Mouse (Mus musculus) spleen, postnatal 10 days (tissue): Measurements from ENCODE around the gene Cacna2d2.
"Not testable (repeated sequence)": the region's sequence is repeated elsewhere in the genome, so short reads cannot be mapped to it uniquely, and the experiment has no call there.

ENCODE experiments used
- DNase-seq, 2 experiments: peaks; one replicate each; pipeline ENCODE4 v3.0.0; 2021 to 2022; ENCODE audit warnings: low spot score in 2 of 2

The Cacna2d2 gene

GRCm38 (mm10) chr9:107554319-107554825 is 155.0 kb downstream of the Cacna2d2 start:
- peak; percentile 89 to 96 for DNase-seq

- DNase-seq: peak; percentile 64 to 66
Measured at GRCm38 (mm10) chr9:107555031-107555457, 155.6 kb downstream of the Cacna2d2 start.

GRCm38 (mm10) chr9:107555701-107556100 is 156.3 kb downstream of the Cacna2d2 start:
- no peak for DNase-seq

- no peak for DNase-seq
Measured at GRCm38 (mm10) chr9:107556346-107556745, 156.9 kb downstream of the Cacna2d2 start.

- DNase-seq: peak; percentile 85 to 95
Measured at GRCm38 (mm10) chr9:107563029-107563581, 163.7 kb downstream of the Cacna2d2 start, which contains the start of gene Tusc2. Tusc2 (plus strand) TSS chr9:107563255.

GRCm38 (mm10) chr9:107565556-107565955 is 166.1 kb downstream of the Cacna2d2 start:
- DNase-seq: not testable (repeated sequence)

- DNase-seq: peak; percentile 91 to 94
Measured at GRCm38 (mm10) chr9:107566041-107566709, 166.8 kb downstream of the Cacna2d2 start.

- no peak for DNase-seq
Measured at GRCm38 (mm10) chr9:107566855-107567254, 167.4 kb downstream of the Cacna2d2 start.

- no peak for DNase-seq
Measured at GRCm38 (mm10) chr9:107567702-107568319, 168.4 kb downstream of the Cacna2d2 start, which contains the start of gene Hyal2. Hyal2 (plus strand) TSS chr9:107567945.

- peak; percentile 83 to 88 for DNase-seq
Measured at GRCm38 (mm10) chr9:107568331-107569261, 169.2 kb downstream of the Cacna2d2 start.

- DNase-seq: peak in 1 of 2 experiments; percentile 58
Measured at GRCm38 (mm10) chr9:107569270-107569669, 169.9 kb downstream of the Cacna2d2 start.

GRCm38 (mm10) chr9:107570016-107570415 is 170.6 kb downstream of the Cacna2d2 start:
- DNase-seq: no peak

GRCm38 (mm10) chr9:107570845-107571244 is 171.4 kb downstream of the Cacna2d2 start:
- peak in 1 of 2 experiments; percentile 25 for DNase-seq

GRCm38 (mm10) chr9:107571534-107572326 is 172.3 kb downstream of the Cacna2d2 start:
- no peak for DNase-seq

GRCm38 (mm10) chr9:107572327-107572662 is 172.9 kb downstream of the Cacna2d2 start:
- DNase-seq: no peak

GRCm38 (mm10) chr9:107573774-107574173 is 174.4 kb downstream of the Cacna2d2 start:
- DNase-seq: not testable (repeated sequence)

GRCm38 (mm10) chr9:107575579-107576356 is 176.4 kb downstream of the Cacna2d2 start:
- DNase-seq: no peak

- peak; percentile 69 to 86 for DNase-seq
Measured at GRCm38 (mm10) chr9:107576357-107577107, 177.1 kb downstream of the Cacna2d2 start, which contains the start of gene Hyal1. Hyal1 (plus strand) TSS chr9:107576927.

- DNase-seq: no peak
Measured at GRCm38 (mm10) chr9:107577871-107578270, 178.5 kb downstream of the Cacna2d2 start.
